ENCODE assay signal across 10 mouse cellular contexts in genomic region chr9:60796076-60796475, GRCm38 (mm10). TPM values are rescaled to one million over a fixed set of nuclear protein-coding genes. Genes with fewer than 3 reads are reported as not detected.
DNase-seq lines count a peak whose midpoint lies in the region; ATAC-seq lines count a peak whose summit lies in the region.
"Had no signal": no experiment of that assay in that cellular context is flagged by ENCODE, and none has a peak within 500 bp of the region (broad histone marks: within the 10 kb centered on the region; RNA-seq: fewer than 3 reads in every experiment).

No protein-coding gene starts in this region.

- DNase-seq in hindbrain, embryonic 11.5 days (ENCODE audit: low spot score), result no peak
- DNase-seq in neural tube, embryonic 10.5 days (ENCODE audit: extremely low spot score, low spot score), result no peak
- peak; percentile 11 for DNase-seq in right cerebral cortex, postnatal 4 days
- no peak for DNase-seq in embryo, embryonic 9.5 days (ENCODE audit: extremely low spot score)
- DNase-seq in natural killer cell, adult 2 months (ENCODE audit: low spot score in 2 of 2), result no peak
- DNase-seq: kidney, adult 8-10 months had no signal

- no peak overlapping the region for H3K4me2 ChIP-seq in hindbrain, embryonic 12.5 days (replicated peaks)
- H3K4me2 ChIP-seq in hindbrain, embryonic 11.5 days (replicated peaks; ENCODE audit: low read depth, low read length), result no peak overlapping the region
- H3K4me2 ChIP-seq in neural tube, embryonic 12.5 days (replicated peaks), result peak overlapping the region; percentile 94; the same call in 1 of the 2 replicates
- H3K4me2 ChIP-seq in intestine, embryonic 15.5 days (replicated peaks), result peak overlapping the region; percentile 78

- H3K27ac ChIP-seq in hindbrain, embryonic 12.5 days, result no peak overlapping the region
- H3K27ac ChIP-seq in hindbrain, embryonic 11.5 days (ENCODE audit: low read depth, low read length), result no peak overlapping the region
- H3K27ac ChIP-seq in neural tube, embryonic 12.5 days, result no peak overlapping the region
- H3K27ac ChIP-seq in intestine, embryonic 15.5 days, result 0 out of 2 replicates have a peak overlapping the region, but pooled peaks have one; percentile 13
- H3K27ac ChIP-seq: liver, embryonic 15.5 days had no signal

- peaks cover 13% of the 10 kb centered on the region; the same call in 1 of the 2 replicates for H3K4me1 ChIP-seq in hindbrain, embryonic 12.5 days
- H3K4me1 ChIP-seq in hindbrain, embryonic 11.5 days (replicated peaks; ENCODE audit: control insufficient read depth, insufficient read depth, low read length), result no peaks in the 10 kb centered on the region
- peaks cover 6% of the 10 kb centered on the region; the same call in 1 of the 2 replicates for H3K4me1 ChIP-seq in neural tube, embryonic 12.5 days
- H3K4me1 ChIP-seq in intestine, embryonic 15.5 days (replicated peaks), result 0 out of 2 replicates have a peak, but pooled peaks cover 6% of the 10 kb centered on the region

- no peaks in the 10 kb centered on the region for H3K36me3 ChIP-seq in hindbrain, embryonic 12.5 days
- no peaks in the 10 kb centered on the region for H3K36me3 ChIP-seq in hindbrain, embryonic 11.5 days (ENCODE audit: control insufficient read depth, insufficient read depth, low read length)
- H3K36me3 ChIP-seq in neural tube, embryonic 12.5 days, result no peaks in the 10 kb centered on the region
- H3K36me3 ChIP-seq in intestine, embryonic 15.5 days, result no peaks in the 10 kb centered on the region
- H3K36me3 ChIP-seq: liver, embryonic 15.5 days had no signal

- no peaks in the 10 kb centered on the region for H3K9me3 ChIP-seq in hindbrain, embryonic 12.5 days (replicated peaks)
- no peaks in the 10 kb centered on the region for H3K9me3 ChIP-seq in hindbrain, embryonic 11.5 days (ENCODE audit: control insufficient read depth, low read length)
- no peaks in the 10 kb centered on the region for H3K9me3 ChIP-seq in neural tube, embryonic 12.5 days
- H3K9me3 ChIP-seq in intestine, embryonic 15.5 days, result no peaks in the 10 kb centered on the region
- H3K9me3 ChIP-seq: liver, embryonic 15.5 days had no signal

- ATAC-seq in hindbrain, embryonic 12.5 days (ENCODE audit: low FRiP score), result no peak
- ATAC-seq in hindbrain, embryonic 11.5 days (ENCODE audit: low FRiP score), result no peak
- no peak for ATAC-seq in neural tube, embryonic 12.5 days (ENCODE audit: low FRiP score, low read depth)
- no peak for ATAC-seq in intestine, embryonic 15.5 days

- 84% methylated on average over 7 of the region's 7 CpGs for WGBS in hindbrain, embryonic 12.5 days
- 82% methylated on average over 7 of the region's 7 CpGs for WGBS in hindbrain, embryonic 11.5 days
- WGBS in neural tube, embryonic 12.5 days, result 86% methylated on average over 7 of the region's 7 CpGs
- 60% methylated on average over 7 of the region's 7 CpGs for WGBS in intestine, embryonic 15.5 days

- H3K9ac ChIP-seq in hindbrain, embryonic 12.5 days, result no peak overlapping the region
- H3K9ac ChIP-seq in hindbrain, embryonic 11.5 days (ENCODE audit: low read depth, low read length), result no peak overlapping the region
- H3K9ac ChIP-seq in neural tube, embryonic 12.5 days, result no peak overlapping the region
- peak overlapping the region; percentile 26; the same call in 1 of the 2 replicates for H3K9ac ChIP-seq in intestine, embryonic 15.5 days
- H3K9ac ChIP-seq: liver, embryonic 15.5 days had no signal

- H3K4me3 ChIP-seq in hindbrain, embryonic 12.5 days, result 0 out of 2 replicates have a peak overlapping the region, but pooled peaks have one; percentile 4
- H3K4me3 ChIP-seq in hindbrain, embryonic 11.5 days (ENCODE audit: low read depth, low read length), result no peak overlapping the region
- no peak overlapping the region for H3K4me3 ChIP-seq in neural tube, embryonic 12.5 days
- H3K4me3 ChIP-seq in intestine, embryonic 15.5 days (replicated peaks), result peak overlapping the region; percentile 84
- H3K4me3 ChIP-seq: liver, embryonic 15.5 days had no signal

- H3K27me3 ChIP-seq in hindbrain, embryonic 12.5 days, result 0 out of 2 replicates have a peak, but pooled peaks cover 6% of the 10 kb centered on the region
- no peaks in the 10 kb centered on the region for H3K27me3 ChIP-seq in hindbrain, embryonic 11.5 days (ENCODE audit: control insufficient read depth, insufficient read depth, low read length)
- H3K27me3 ChIP-seq in neural tube, embryonic 12.5 days (replicated peaks), result no peaks in the 10 kb centered on the region
- no peaks in the 10 kb centered on the region for H3K27me3 ChIP-seq in intestine, embryonic 15.5 days (replicated peaks)

RNA-seq across cellular contexts. Expression of gene Uaca, which starts 1.7 kb away (rescaled TPM):
- 32.6 and 36.2 TPM in 2 replicates for polyA plus RNA-seq in hindbrain, embryonic 12.5 days (2016; fragmentation: Nextera tagmentation; extraction: Ambion mirVana)
- 22.3 and 22.5 TPM in 2 replicates for polyA plus RNA-seq in hindbrain, embryonic 11.5 days (2014; fragmentation: Nextera tagmentation; extraction: Ambion mirVana)
- 31.3 and 35.2 TPM in 2 replicates for polyA plus RNA-seq in neural tube, embryonic 12.5 days (2016; fragmentation: Nextera tagmentation; extraction: Ambion mirVana)
- polyA plus RNA-seq in intestine, embryonic 15.5 days (2015; fragmentation: Nextera tagmentation; extraction: Ambion mirVana), result 56.3 and 58.8 TPM in 2 replicates

Comparison
In these comparisons a context has a peak if more than half of its experiments do, and no peak if none do; other contexts are left out.
1. H3K4me3 ChIP-seq: peak in hindbrain, embryonic 12.5 days (single experiment) and intestine, embryonic 15.5 days (single experiment); none in hindbrain, embryonic 11.5 days (single experiment) and neural tube, embryonic 12.5 days (single experiment).
2. H3K4me2 ChIP-seq: peak in neural tube, embryonic 12.5 days (single experiment) and intestine, embryonic 15.5 days (single experiment); none in hindbrain, embryonic 12.5 days (single experiment) and hindbrain, embryonic 11.5 days (single experiment).